Mouse (Mus musculus) C2C12 (cell line): ENCODE results near the gene Nup85.

ENCODE experiments used
- CTCF ChIP-seq: IDR thresholded peaks from one replicate; pipeline ENCODE4 v1.5.1; 2011; ENCODE audit not compliant: control insufficient read depth, insufficient read depth, insufficient read length
- USF1 ChIP-seq: IDR thresholded peaks from one replicate; pipeline ENCODE4 v1.6.1; 2011; ENCODE audit warnings: low read depth, mild to moderate bottlenecking, control low read depth, moderate library complexity

- TF ChIP-seq CTCF (no peak), USF1 (no peak)
Observed at GRCm38 (mm10) chr11:115595209-115595608, 31.0 kb downstream of the Nup85 start.
